Mouse (Mus musculus) adrenal gland, postnatal 4 days (tissue): ENCODE measurements at regions not wholly inside any gene's neighbourhood (a gene's known extent, or its start where the extent isn't known, plus 50 kb on each side); places are given as distances from the start of the nearest gene placed in this dataset.

Experiments used
- DNase-seq, 2 experiments: peaks; one replicate each; pipeline ENCODE4 v3.0.0; 2021 to 2022; ENCODE audit warnings: low spot score in 2 of 2, mixed read lengths in 2 of 2

- no peak for DNase-seq
These were observed 674.2 kb downstream of the Rfpl4b start for GRCm38 (mm10) chr10:38147421-38147820.

- no peak for DNase-seq
These were observed 682.4 kb downstream of the Rfpl4b start for GRCm38 (mm10) chr10:38139196-38139595.

- no peak for DNase-seq
These were observed 699.5 kb downstream of the Rfpl4b start for GRCm38 (mm10) chr10:38121911-38122573.

GRCm38 (mm10) chr10:38118601-38119000 lies 703.0 kb downstream of the Rfpl4b start:
- DNase-seq = no peak

GRCm38 (mm10) chr10:38116516-38116915 lies 705.1 kb downstream of the Rfpl4b start:
- no peak for DNase-seq

- DNase-seq = no peak
These were observed 707.4 kb downstream of the Rfpl4b start for GRCm38 (mm10) chr10:38114194-38114593.

- DNase-seq = no peak
These were observed 713.0 kb downstream of the Rfpl4b start for GRCm38 (mm10) chr10:38108591-38108990.

GRCm38 (mm10) chr10:38103570-38103969 lies 718.0 kb downstream of the Rfpl4b start:
- DNase-seq = no peak

- DNase-seq = no peak
These were observed 743.1 kb downstream of the Rfpl4b start for GRCm38 (mm10) chr10:38078521-38078920.

GRCm38 (mm10) chr10:38072394-38072793 lies 749.2 kb downstream of the Rfpl4b start:
- DNase-seq = no peak

- no peak for DNase-seq
These were observed 762.5 kb downstream of the Rfpl4b start for GRCm38 (mm10) chr10:38059050-38059449.

- DNase-seq = no peak
These were observed 811.1 kb downstream of the Rfpl4b start for GRCm38 (mm10) chr10:38010452-38010851.

GRCm38 (mm10) chr10:37995691-37996445 lies 825.7 kb downstream of the Rfpl4b start:
- DNase-seq = no peak

GRCm38 (mm10) chr10:37988297-37989263 lies 833.0 kb downstream of the Rfpl4b start:
- no peak for DNase-seq

GRCm38 (mm10) chr10:37978899-37979539 lies 840.3 kb upstream of the Marcks start:
- DNase-seq = no peak

GRCm38 (mm10) chr10:37960051-37960450 lies 821.3 kb upstream of the Marcks start:
- no peak for DNase-seq

- DNase-seq = no peak
These were observed 776.1 kb upstream of the Marcks start for GRCm38 (mm10) chr10:37914780-37915179.

GRCm38 (mm10) chr10:37911669-37912068 lies 772.9 kb upstream of the Marcks start:
- DNase-seq = no peak

- DNase-seq = no peak
These were observed 769.6 kb upstream of the Marcks start for GRCm38 (mm10) chr10:37908276-37908675.

- DNase-seq = no peak
These were observed 769.0 kb upstream of the Marcks start for GRCm38 (mm10) chr10:37907731-37908130.

GRCm38 (mm10) chr10:37887961-37888360 lies 749.2 kb upstream of the Marcks start:
- DNase-seq = no peak
